Mouse (Mus musculus) cerebellum, adult 9-11 months (tissue): Measurements from ENCODE around the gene Atp6v1c2.

ENCODE experiments used
- DNase-seq: peaks from one replicate; pipeline ENCODE4 v3.0.0; 2022

Gene Atp6v1c2

DNA sequence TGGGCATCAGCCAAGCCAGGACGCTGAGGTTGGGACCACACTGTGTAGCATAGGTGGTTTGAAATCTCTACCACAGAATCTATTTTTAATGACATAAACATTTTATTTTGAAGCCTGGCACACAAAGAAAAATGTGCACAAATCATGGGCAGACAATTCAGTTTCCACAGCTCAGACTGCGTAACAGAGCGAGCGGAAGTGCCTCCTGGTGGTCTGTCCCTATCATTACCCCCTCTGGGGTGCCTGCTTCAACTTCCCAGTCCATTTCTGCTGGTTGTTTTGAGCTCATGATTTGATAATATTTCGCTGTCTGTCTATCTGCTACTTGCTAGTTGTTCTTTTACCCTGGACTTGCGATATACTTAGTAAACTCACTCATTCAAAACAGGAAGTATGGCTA is 73.6 kb downstream of the Atp6v1c2 start:
- no peak for DNase-seq

DNA sequence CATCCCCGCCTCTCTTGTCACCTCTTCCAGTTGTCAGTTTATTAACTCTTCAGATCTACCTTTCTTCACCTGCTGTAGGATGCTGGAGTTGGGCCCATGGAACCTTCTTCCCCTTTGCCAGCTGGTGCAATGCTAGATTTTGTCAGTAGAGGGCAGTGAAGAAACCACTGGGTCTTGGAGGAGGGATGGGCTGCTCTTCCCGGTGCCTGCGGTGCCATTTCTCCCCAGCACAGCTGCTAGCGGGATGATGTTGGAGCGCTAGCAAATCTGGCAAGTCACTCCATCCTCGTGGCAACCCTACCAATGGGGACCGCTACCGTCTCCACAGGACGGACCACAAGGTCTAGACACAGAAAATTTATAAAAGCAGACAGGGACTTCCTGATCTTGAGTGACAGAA is 76.1 kb downstream of the Atp6v1c2 start:
- peak; percentile 66 for DNase-seq

DNA sequence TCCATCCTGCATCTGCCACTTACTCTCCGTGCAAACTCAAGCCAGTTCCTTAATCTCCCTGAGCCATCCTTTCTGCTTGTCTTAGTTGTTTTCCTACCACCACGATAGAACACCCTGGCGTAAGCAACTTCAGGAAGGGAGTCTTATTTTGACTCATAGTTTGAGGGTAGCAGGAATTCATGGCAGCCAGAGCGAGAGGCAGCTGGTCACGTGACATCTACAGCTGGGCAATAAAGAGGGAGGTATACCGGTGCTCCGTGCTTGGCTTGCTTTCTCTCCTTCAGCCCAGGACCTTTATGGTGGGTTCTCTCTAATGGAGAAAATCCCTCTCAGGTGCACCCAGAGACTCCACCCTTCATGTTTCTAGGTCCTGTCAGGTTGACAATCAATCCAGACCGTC is 78.2 kb downstream of the Atp6v1c2 start:
- no peak for DNase-seq

DNA sequence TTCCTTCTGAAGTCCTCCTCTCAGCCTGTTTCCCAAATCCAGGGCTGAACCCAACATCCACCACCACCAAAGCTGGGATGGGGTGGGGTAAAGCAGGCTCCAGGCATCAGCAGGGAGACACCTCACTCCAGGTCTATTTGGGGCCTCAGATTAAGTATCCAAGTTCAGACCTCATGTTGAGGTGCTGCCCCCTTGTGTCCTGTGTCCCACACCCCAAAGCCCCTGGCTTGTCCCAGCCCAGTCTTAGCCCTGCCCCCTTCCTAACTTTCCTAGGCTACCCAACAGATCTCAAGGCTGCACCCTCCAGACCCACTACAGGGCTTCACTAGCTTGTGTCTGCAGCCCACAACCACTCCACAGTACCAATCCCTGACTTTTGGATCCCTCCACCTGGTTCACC is 87.1 kb downstream of the Atp6v1c2 start:
- no peak for DNase-seq

DNA sequence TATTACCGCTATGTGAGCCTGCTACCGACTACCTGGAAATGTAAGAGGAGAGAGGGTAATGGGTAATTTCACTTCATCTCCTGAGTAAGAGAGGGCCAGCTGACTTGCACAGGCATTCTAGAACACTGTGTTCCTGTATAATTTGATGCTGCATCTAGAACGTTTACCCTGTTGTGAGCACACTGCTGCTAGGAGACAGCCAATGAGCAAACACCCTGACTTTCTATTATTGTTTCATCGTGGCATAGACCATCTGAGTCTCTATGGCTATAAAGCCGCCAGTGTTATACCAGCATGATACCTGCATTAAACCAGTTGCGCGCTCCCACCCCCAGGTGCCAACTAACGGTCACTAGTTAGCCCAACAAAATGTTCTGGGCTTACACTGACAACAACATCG is 87.5 kb downstream of the Atp6v1c2 start:
- no peak for DNase-seq

DNA sequence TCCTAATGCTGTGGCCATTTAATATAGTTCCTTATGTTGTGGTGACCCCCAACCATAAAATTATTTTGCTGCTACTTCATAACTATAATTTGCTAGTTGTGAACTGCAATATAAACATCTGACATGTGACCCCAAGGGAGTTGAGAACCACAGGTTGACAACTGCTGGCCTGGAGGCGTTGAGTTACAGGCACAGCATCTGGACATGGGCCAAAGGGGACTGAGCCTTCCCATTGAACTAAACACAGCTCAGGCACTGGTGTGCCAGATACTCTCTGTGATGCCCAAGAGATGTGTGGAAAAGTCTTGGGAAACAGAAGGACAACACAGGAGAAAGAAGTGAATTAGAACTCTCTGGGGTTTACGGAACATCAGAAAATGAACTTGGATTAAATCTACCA is 88.1 kb downstream of the Atp6v1c2 start:
- DNase-seq, result no peak

DNA sequence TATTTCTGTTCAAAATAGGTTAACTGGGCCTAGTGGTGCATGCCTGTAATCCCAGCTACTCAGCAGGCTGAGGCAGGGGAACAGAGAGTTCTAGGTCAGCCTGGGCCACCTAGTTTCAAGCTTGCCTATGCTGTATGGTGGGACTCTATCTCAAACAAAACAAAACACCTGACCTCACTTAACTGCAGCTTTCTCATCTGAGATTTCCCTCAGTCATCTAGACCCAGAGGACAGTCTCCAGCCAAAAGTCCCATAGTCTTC is 89.8 kb downstream of the Atp6v1c2 start:
- no peak for DNase-seq

DNA sequence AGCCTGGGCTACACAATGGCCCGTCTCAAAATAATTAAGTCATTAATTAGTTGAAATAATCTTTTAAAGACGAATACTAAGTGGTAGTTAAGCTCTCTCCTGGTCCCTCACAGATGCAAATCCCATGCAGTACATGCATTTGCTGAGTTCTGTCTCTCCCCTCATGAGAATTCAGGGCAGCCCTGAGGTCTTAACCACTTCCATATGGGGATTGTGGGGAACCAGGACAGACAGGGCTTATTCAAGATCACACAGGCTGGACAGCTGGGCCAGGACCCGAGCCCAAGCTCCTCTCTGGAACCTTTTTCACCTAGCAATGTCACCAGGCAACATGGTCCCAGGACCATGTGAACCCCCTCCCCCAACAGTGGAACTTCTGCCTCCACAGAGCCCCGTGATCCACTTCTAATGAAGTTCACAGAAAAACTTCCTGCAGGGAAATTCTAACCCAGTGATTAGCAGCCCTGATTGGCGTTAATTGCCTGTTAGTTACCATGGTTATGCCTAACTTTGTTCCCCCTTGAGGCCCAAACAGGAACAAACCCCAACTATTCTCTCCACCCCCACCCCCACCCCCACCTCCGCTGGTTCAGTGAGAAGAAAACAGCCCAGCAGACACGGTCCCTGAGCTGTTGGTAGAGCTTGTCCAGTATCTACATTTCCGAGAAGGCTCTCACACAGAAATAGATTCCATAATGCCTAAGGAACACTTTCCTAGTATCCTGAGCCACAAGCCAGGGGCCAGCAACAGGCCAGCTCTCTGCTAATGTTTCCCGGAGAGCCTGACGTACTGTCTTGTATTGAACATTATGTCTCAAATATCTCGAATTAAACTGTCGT is 90.4 kb downstream of the Atp6v1c2 start:
- DNase-seq, result no peak

DNA sequence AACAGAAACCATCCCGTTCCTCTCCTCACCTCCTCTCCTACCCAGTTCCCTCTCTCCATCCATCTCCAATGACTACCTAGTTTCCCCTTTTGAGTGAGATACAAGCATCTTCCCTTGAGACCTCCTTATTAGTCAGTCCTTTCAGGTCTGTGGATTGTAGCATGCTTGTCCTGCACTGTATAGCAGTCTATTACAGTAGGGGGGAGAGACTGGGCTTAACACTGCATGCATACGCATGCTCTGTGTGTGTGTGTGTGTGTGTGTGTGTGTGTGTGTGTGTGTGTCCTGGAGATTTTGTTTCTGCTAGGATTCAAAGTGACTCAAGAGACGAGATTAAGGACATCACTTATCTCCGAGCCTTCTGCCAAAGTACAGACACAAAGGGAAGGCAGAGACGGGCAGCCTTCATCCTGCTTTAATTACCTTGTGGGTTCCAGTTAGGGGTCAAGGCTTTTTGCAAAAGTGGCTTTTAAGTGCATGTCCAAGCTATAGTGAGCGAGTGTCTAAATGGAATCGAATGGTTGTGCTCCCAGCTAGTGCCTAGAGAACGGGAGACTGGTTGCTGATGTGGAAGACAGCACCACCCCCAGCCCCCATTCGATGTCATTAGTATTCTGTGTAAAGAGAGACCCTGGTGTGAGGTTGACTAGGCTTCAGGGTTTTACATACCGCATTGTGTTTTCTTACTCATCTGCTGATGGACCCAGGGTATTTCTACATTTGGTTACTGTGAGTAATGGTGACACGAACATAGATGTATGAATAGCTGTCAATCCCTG is 93.4 kb downstream of the Atp6v1c2 start:
- DNase-seq, result no peak
